Mouse (Mus musculus) midbrain, postnatal 0 days (tissue): Measurements from ENCODE around the gene Tchhl1. TPM values are rescaled to one million over a fixed set of nuclear protein-coding genes. Genes with fewer than 3 reads are reported as not detected.
A peak's percentile ranks its signal among the peaks of the same experiment; 100 is the strongest.

Experiments used
- ATAC-seq: fragments of 200-750 bp; cut with Nextera tagmentation; 2 replicates; pipeline ENCODE4 v1.8.0; 2017; ENCODE audit warnings: moderate number of reproducible peaks, mild to moderate bottlenecking, moderate TSS enrichment, moderate library complexity; ENCODE audit not compliant: low FRiP score
- DNase-seq: peaks from one replicate; pipeline ENCODE4 v3.0.0-alpha.2; 2015; ENCODE audit warnings: low spot score
- H3K27ac ChIP-seq: fragments of 300-500 bp; sonication (generic); 2 replicates; pipeline ENCODE4 v1.5.1; 2014; ENCODE audit warnings: low read depth, mild to moderate bottlenecking, low read length, mixed read lengths
- H3K27me3 ChIP-seq: fragments of 300-500 bp; sonication (generic); 2 replicates; pipeline ENCODE4 v1.6.1; 2014; ENCODE audit warnings: low read length, control low read depth, mixed read lengths; ENCODE audit not compliant: insufficient read depth
- H3K36me3 ChIP-seq: fragments of 300-500 bp; sonication (generic); 2 replicates; pipeline ENCODE4 v1.6.1; 2014; ENCODE audit warnings: low read length, control low read depth, mixed read lengths; ENCODE audit not compliant: insufficient read depth
- H3K4me1 ChIP-seq: fragments of 300-500 bp; sonication (generic); 2 replicates; pipeline ENCODE4 v1.6.1; 2014; ENCODE audit warnings: mild to moderate bottlenecking, control low read depth, antibody characterized with exemption, low read length, mixed read lengths; ENCODE audit not compliant: insufficient read depth
- H3K4me2 ChIP-seq: fragments of 300-500 bp; sonication (generic); 2 replicates; pipeline ENCODE4 v1.6.1; 2014; ENCODE audit warnings: low read depth, mild to moderate bottlenecking, low read length, mixed read lengths; ENCODE audit not compliant: poor library complexity, severe bottlenecking
- H3K4me3 ChIP-seq: fragments of 300-500 bp; sonication (generic); 2 replicates; pipeline ENCODE4 v1.5.1; 2014; ENCODE audit warnings: low read depth, mild to moderate bottlenecking, low read length, moderate library complexity
- H3K9ac ChIP-seq: fragments of 300-500 bp; sonication (generic); replicated peaks from 2 replicates; pipeline ENCODE4 v1.6.1; 2014; ENCODE audit warnings: mild to moderate bottlenecking, low read length, moderate library complexity, mixed read lengths; ENCODE audit not compliant: poor library complexity, severe bottlenecking
- H3K9me3 ChIP-seq: fragments of 300-500 bp; sonication (generic); 2 replicates; pipeline ENCODE4 v1.6.1; 2016; ENCODE audit warnings: low read length, control low read depth
- CTCF ChIP-seq: IDR thresholded peaks from 2 replicates; pipeline ENCODE4 v1.5.1; 2016; ENCODE audit warnings: antibody characterized with exemption, mild to moderate bottlenecking
- WGBS: fragments of 180-500 bp; shearing (Covaris S2); extraction: QIAGEN DNeasy Blood & Tissue Kit; methylation state at CpG from one replicate; pipeline ENCODE4 v1.1.7; 2014; 5-methylcytosine and 5-hydroxymethylcytosine counted together
- microRNA-seq: library from miRNA; unstranded; fragments of <30 nt; microRNA quantifications from one replicate; pipeline ENCODE4, GENCODE M21; 2016; ENCODE audit warnings: borderline number of aligned reads
- polyA plus RNA-seq: library from polyadenylated mRNA; unstranded; fragments of >200 nt; fragmentation: Nextera tagmentation; extraction: Ambion mirVana; gene quantifications from 2 replicates; pipeline ENCODE4 v1.2.1, GENCODE M21; 2015
- total RNA-seq: library from RNA; depleted of rRNA; stranded (reverse); fragments of >200 nt; gene quantifications from 2 replicates; pipeline ENCODE4 v1.2.3, GENCODE M21; 2014; rRNA removed

Tchhl1 gene
- total and polyA plus RNA-seq, 2 experiments from 2014 or later = not detected

- no peak overlapping the region for H3K9ac ChIP-seq
- ATAC-seq (no peak), DNase-seq (no peak)
- H3K27ac ChIP-seq = no peak overlapping the region
- no peaks in the 10 kb centered on the region for H3K36me3 ChIP-seq
- H3K4me3 ChIP-seq = no peak overlapping the region
- H3K27me3 ChIP-seq = peaks cover 4% of the 10 kb centered on the region; the same call in 1 of the 2 replicates
- 88% methylated on average over 2 of the region's 2 CpGs for WGBS
- no peaks in the 10 kb centered on the region for H3K9me3 ChIP-seq
- H3K4me2 ChIP-seq = no peak overlapping the region
- no peak for TF ChIP-seq CTCF
- 0 out of 2 replicates have a peak, but pooled peaks cover 2% of the 10 kb centered on the region for H3K4me1 ChIP-seq
Measured at GRCm38 (mm10) chr3:93517343-93517742, 48.8 kb downstream of the Tchhl1 start.

GRCm38 (mm10) chr3:93519856-93520329 is 51.3 kb downstream of the Tchhl1 start:
- TF ChIP-seq CTCF = no peak
- H3K9me3 ChIP-seq = no peaks in the 10 kb centered on the region
- H3K4me2 ChIP-seq = peak overlapping the region; percentile 88
- 58% methylated on average over 5 of the region's 5 CpGs for WGBS
- no peak overlapping the region for H3K9ac ChIP-seq
- no peaks in the 10 kb centered on the region for H3K36me3 ChIP-seq
- DNase-seq (no peak), ATAC-seq (peak; percentile 5; the same call in 1 of the 2 replicates)
- peak overlapping the region; percentile 45 for H3K4me3 ChIP-seq
- H3K4me1 ChIP-seq = 0 out of 2 replicates have a peak, but pooled peaks cover 2% of the 10 kb centered on the region
- peaks cover 4% of the 10 kb centered on the region; the same call in 1 of the 2 replicates for H3K27me3 ChIP-seq
- H3K27ac ChIP-seq = no peak overlapping the region

- no peaks in the 10 kb centered on the region for H3K36me3 ChIP-seq
- no peaks in the 10 kb centered on the region for H3K9me3 ChIP-seq
- H3K27ac ChIP-seq = 0 out of 2 replicates have a peak within 1 kb of the TSS, but pooled peaks have one; percentile 48
- H3K4me3 ChIP-seq = peak within 1 kb of the TSS; percentile 45
- H3K27me3 ChIP-seq = peaks cover 4% of the 10 kb centered on the region; the same call in 1 of the 2 replicates
- peak within 1 kb of the TSS; percentile 61 for H3K9ac ChIP-seq
- peak; percentile 74 for ATAC-seq
- DNase-seq = peak; percentile 2
- peak within 1 kb of the TSS; percentile 88 for H3K4me2 ChIP-seq
- WGBS = under 1% methylated on average over 38 of the region's 38 CpGs
- TF ChIP-seq CTCF = no peak
- 0 out of 2 replicates have a peak, but pooled peaks cover 2% of the 10 kb centered on the region for H3K4me1 ChIP-seq
Measured at GRCm38 (mm10) chr3:93520330-93521193, 52.0 kb downstream of the Tchhl1 start, which contains the start of gene S100a11. Gene S100a11, plus strand, starts transcription at chr3:93520488.

Small RNAs within 50 kb of the gene (microRNA-seq; reads per million reads assigned to microRNA genes)
- gene Gm22752 = not detected

Other genes starting within 250 kb of the Tchhl1 start
- gene Flg, start 195.2 kb upstream of the Tchhl1 start, total RNA-seq = 16.3 TPM in 1 of 2 replicates, not detected in the other
- not detected in 2 replicates for gene Flg, start 195.2 kb upstream of the Tchhl1 start, polyA plus RNA-seq
- 2.4 TPM in 1 of 2 replicates, not detected in the other for gene Hrnr, start 149.0 kb upstream of the Tchhl1 start, total RNA-seq
- not detected in 2 replicates for gene Hrnr, start 149.0 kb upstream of the Tchhl1 start, polyA plus RNA-seq
- gene Rptn, start 75.1 kb upstream of the Tchhl1 start, total RNA-seq = not detected in 2 replicates
- not detected in 2 replicates for gene Rptn, start 75.1 kb upstream of the Tchhl1 start, polyA plus RNA-seq
- gene Tchh, start 26.4 kb upstream of the Tchhl1 start, total RNA-seq = 0.24 and 0.77 TPM in 2 replicates
- gene Tchh, start 26.4 kb upstream of the Tchhl1 start, polyA plus RNA-seq = 1.8 and 2.1 TPM in 2 replicates
- 10.3 and 11.0 TPM in 2 replicates for gene S100a11, start 51.7 kb downstream of the Tchhl1 start, total RNA-seq
- 183 and 200 TPM in 2 replicates for gene S100a11, start 51.7 kb downstream of the Tchhl1 start, polyA plus RNA-seq
- gene S100a10, start 86.3 kb downstream of the Tchhl1 start, total RNA-seq = 68.9 and 74.5 TPM in 2 replicates
- 134 and 136 TPM in 2 replicates for gene S100a10, start 86.3 kb downstream of the Tchhl1 start, polyA plus RNA-seq
- gene Tdpoz2, start 183.9 kb downstream of the Tchhl1 start, total RNA-seq = not detected in 2 replicates
- gene Tdpoz2, start 183.9 kb downstream of the Tchhl1 start, polyA plus RNA-seq = not detected in 2 replicates
- not detected in 2 replicates for gene Tdpoz1, start 207.6 kb downstream of the Tchhl1 start, total RNA-seq
- gene Tdpoz1, start 207.6 kb downstream of the Tchhl1 start, polyA plus RNA-seq = not detected in 2 replicates
- gene Gm37596, start 224.3 kb downstream of the Tchhl1 start, total RNA-seq = not detected in 2 replicates
- not detected in 2 replicates for gene Gm37596, start 224.3 kb downstream of the Tchhl1 start, polyA plus RNA-seq